Mouse (Mus musculus) c-Kit-positive CD71-negative TER-119-negative erythroid progenitor cells, embryonic 14.5 days (primary cell): Measurements from ENCODE around the gene Adgrg4.
A peak's percentile ranks its signal among the peaks of the same experiment; 100 is the strongest.

Experiments
- DNase-seq: peaks from one replicate; pipeline ENCODE4 v3.0.0-alpha.2; 2013; ENCODE audit warnings: low read depth

The Adgrg4 gene

GRCm38 (mm10) chrX:56869863-56870262, at the start of gene Adgrg4:
TSS of gene Adgrg4 (plus strand) at chrX:56870163.
- DNase-seq: no peak

- DNase-seq: peak; percentile 9
These were observed 48.0 kb upstream of the Adgrg4 start, which contains the start of gene Map7d3 for GRCm38 (mm10) chrX:56821765-56822603. TSS of gene Map7d3 (minus strand) at chrX:56822326.

GRCm38 (mm10) chrX:56827492-56827891, 42.5 kb upstream of the Adgrg4 start:
- no peak for DNase-seq

DNA sequence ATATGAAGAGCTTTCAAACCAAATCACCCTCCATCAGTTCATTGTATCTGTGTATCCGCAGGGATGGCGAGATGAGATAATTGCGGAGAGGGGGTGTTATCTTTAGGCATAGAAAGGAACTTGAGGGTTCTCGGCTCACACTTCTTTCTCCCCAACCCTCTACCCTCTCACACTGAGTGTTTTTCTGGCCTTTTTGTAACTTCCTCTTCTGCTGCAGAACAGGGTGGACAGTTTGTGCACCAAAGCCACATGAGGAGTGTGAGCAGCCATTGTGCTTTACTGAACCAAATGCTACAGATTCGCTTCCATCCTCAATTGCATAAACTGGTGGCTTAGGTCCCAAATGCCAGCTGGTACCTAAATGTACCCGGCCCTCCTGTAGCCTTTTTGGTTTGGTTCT, 34.1 kb upstream of the Adgrg4 start:
- no peak for DNase-seq

DNA sequence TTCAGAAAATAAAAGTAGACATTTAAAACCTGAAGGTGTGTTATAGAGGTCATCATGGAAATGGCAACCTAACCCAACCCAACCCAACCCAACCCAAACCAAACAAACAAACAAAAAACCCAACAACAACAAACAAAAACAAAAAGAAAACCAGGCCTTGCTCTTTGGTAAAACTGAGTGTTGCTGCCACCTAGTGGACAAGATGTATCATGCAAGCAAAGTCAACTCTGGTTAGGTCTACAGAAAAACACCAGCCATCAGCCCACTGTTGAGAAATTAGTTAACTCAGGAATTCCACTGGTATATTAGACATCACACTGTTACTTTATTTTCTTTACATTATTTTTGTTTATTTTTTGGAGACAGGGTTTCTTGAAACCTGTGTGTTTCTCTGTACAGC, 30.6 kb upstream of the Adgrg4 start:
- peak; percentile 12 for DNase-seq

GRCm38 (mm10) chrX:56841255-56841654, 28.7 kb upstream of the Adgrg4 start:
- no peak for DNase-seq

- DNase-seq: no peak
These were observed 142.9 kb downstream of the Adgrg4 start for GRCm38 (mm10) chrX:57012891-57013290.

DNA sequence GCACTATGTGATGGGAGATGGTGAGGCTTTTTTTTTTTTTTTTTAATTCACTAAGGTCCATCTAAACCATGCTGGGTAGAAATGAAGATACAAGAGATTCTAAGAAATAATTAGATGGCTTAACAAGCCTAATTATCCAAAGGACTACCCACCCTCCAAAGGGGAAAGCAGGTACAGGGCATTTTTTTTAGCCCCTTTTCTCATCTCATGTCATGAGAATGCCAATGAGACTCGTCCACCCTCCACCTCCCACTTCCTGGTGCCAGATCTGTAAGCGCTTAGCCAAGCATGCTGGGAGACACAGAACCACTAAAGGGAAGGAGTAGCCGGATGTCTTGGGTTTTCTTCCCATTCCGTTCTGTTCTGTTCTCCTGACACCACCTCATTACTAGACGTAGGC, 172.8 kb downstream of the Adgrg4 start, which contains the start of gene Brs3:
Gene Brs3, plus strand, starts transcription at position 301 of the 400 bp plus-strand sequence.
- no peak for DNase-seq

GRCm38 (mm10) chrX:57043869-57044268, 173.9 kb downstream of the Adgrg4 start:
- DNase-seq: no peak
